Mouse (Mus musculus): ENCODE results near the gene Cenpv.
"Not testable (repeated sequence)": the region's sequence is repeated elsewhere in the genome, so short reads cannot be mapped to it uniquely, and the experiment has no call there.

Gene Cenpv

DNA sequence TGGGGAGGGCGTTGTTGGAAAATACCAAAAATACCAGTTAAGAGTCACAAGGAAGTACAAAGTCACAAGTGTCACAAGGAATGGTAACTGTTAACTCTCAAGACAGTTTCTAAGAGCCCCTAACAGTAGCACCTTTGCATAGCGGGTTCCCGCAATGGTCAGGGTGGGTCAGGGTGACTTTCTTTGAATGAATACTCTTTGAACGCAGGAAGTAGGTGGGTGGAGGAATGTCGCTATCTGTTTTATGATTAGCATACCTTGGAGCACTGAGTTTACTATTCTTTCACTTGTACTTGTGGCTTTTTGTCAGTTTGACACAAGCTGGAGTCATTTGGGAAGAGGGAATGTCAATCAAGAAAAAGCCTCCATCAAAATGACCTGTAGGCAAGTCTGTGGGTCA is 30.2 kb downstream of the Cenpv start:
- in situ Hi-C loops (cut with MboI, MseI) = not testable (repeated sequence)

DNA sequence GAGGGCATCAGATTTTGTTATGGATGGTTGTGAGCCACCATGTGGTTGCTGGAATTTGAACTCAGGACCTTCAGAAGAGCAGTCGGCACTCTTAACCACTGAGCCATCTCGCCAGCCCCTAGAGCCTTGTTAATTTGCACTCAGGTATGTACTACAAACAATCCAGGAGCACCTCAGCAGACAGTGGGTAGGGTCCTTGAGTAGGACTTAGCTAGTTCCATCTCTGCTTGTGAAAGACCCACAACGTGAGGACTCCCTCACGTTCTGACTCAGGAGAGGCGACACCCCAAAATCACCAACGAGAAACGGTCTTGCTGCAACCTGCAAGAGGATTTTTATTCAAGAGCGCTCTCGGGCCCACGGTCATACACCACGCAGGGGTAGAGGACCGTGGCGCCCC is 30.7 kb downstream of the Cenpv start:
- in situ Hi-C loops (cut with MboI, MseI) = not testable (repeated sequence)

DNA sequence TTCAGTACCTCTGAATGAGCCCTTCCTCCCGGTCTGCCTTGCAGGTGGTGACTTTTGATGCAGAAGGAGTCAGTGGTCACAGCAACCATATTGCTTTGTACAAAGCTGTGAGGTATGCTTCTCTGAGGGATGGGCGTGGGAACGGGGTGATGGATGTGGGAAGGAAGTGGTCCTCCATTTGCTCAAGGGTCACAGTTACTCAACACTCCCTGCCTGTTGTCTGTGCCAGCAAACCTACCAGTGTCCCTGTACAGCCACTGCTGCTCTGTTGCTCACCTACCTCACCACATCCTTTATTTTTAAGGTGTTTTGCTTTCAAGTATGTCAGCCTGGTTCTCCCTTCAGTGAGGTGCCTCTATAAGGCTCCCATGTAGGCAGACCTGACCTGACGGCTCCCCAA is 31.4 kb downstream of the Cenpv start:
- in situ Hi-C loops (cut with MboI, MseI) = no loop called here

DNA sequence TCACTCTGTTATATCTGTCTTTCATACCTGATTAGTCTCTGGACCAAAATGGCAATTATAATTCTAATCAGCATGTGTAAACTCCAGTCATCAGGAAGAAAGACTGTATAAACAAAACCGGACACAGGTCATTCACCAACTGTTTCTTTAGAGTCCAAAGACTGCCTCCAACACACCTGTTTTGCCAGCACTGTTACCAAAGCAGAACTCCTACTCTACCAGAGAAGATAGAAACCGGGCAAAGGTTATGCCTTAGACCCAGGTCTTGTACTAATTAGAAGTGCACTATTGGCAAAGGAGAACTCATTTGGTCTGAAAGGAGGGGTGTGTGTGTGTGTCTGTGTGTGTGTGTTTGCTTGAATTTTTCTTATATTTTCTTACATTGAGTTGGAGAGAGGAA is 38.5 kb downstream of the Cenpv start:
- in situ Hi-C loops (cut with MboI, MseI) = loop anchor here (5.0 kb wide), 1 partner anchor 82 kb away; no protein-coding TSS in a partner anchor

DNA sequence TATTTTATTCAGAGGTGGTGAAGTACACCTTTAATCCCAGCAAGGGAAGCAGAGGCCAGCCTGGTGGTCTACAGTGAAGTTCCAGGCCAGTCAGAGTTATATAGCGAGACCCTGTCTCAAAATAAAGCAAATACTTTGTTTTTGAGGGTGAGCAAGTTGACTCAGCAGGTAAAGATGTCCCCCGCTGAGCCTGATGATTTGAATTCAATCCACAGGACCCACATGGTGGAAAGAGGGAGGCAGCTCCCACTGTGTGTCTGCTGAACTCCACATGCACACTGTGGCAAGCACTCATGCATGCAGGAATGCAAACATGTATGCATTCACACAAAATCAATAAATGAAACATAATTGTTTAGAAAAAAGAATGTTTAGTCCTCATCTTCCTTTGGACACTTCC is 40.3 kb downstream of the Cenpv start:
- in situ Hi-C loops (cut with MboI, MseI) = no loop called here

DNA sequence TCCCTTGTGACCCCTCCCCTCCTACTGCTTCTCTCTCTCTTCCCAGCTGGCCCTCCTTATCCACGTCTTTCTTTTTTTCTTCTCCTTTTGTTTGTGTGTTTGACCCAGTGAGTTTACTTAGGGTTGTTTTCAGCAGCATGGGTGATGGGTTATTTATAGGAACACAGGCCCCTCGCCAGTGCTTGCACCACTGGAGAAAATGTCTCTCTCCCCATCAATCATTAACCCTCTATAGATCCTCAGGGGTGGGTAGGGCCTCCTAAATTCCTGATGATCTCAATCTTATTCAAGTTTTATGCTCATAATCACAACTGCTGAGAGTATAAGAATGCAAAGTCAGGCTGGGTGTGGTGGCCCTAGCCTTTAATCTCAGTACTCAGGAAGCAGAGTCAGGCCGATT is 41.9 kb downstream of the Cenpv start:
- in situ Hi-C loops (cut with MboI, MseI) = no loop called here

DNA sequence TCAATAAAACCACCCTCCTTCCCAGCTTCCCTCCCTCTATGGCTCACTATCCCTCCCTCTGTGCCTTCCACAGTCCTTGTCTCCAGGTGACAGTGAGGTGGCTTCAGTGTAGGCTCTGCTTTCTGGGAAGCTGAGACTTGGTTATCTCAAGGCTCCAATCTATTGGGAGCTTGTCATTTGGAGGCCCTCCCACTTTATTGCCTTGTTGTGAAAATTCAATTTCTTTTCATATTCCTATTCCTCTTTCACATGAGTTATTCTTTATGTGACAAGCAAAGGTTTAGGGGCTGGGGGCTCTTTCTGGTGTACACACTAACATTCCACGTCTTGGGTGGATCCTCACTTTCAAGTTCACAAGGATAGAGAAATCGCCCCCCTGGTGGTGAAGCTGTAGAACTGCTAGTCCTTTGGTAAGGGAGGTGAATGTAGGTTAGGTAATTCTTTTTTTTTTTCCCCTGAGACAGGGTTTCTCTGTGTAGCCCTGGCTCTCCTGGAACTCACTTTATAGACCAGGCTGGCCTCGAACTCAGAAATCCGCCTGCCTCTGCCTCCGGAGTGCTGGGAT is 42.8 kb downstream of the Cenpv start:
- in situ Hi-C loops (cut with MboI, MseI) = no loop called here

DNA sequence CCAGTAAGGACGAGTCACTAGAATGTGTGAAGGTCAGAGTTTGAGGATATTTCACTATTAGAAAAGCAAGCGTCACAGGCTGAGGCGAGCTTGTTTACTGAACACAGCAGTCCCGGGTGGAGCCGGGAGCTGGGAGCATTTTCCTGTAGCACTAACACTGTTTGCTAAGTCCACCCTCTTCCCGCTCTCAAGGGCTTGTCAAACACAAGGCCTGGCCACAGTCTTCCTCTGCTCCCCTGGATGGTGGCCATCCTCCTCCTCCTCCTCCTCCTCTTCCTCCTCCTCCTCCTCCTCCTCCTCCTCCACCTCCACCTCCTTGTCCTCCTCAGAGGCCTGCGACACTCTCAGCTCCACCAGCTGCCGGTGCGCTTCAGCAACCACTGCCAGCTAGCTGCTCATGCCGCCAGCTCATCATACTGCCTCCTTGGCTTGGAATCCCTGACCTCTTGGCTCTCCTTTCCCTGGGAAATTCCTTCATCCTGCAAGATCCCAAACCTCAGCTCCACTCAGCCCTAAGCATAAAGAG is 43.7 kb downstream of the Cenpv start:
- in situ Hi-C loops (cut with MboI, MseI) = no loop called here

DNA sequence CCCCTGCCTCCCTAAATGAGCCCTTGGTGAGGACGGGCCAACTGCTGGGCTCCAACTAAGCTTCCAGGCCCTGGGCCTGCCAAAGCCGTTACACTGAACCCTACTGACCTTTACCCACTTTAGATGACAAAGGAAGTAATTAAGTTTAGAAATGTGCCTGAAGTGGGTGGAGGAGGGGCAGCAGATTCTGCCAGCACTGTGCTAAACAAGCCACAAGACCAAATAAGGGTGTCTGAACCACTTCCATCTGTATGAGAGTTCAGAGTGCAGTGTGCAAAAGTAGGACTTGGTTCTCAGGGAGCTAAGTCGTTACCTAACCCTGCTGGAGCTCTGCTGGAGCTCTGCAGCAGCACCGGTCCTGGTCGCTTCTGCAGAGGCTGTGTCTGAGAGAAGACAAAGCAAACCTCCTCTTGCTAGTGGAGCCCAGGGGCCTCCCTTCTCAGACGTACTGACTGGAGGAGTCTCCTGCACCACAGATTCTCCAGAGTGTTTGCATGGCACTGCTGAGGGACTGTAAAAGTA is 44.2 kb downstream of the Cenpv start:
- in situ Hi-C loops (cut with MboI, MseI) = no loop called here

DNA sequence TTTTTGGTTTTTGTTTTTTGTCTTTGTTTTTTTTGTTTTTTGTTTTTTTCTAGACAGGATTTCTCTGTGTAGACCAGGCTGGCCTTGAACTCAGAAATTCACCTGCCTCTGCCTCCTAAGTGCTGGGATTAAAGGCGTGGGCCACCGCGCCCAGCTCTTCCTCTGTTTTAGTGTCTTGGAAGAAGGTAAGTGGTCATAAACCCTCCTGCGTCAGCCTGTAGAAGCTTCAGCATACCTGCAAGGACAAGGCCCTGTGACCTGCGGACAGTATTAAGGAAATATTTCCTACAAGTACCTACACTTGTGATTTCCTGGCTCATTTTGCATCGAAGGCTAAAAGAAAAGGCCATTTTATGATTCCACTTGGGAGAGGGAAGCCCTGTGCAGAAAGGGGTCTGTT is 45.4 kb downstream of the Cenpv start:
- in situ Hi-C loops (cut with MboI, MseI) = no loop called here

DNA sequence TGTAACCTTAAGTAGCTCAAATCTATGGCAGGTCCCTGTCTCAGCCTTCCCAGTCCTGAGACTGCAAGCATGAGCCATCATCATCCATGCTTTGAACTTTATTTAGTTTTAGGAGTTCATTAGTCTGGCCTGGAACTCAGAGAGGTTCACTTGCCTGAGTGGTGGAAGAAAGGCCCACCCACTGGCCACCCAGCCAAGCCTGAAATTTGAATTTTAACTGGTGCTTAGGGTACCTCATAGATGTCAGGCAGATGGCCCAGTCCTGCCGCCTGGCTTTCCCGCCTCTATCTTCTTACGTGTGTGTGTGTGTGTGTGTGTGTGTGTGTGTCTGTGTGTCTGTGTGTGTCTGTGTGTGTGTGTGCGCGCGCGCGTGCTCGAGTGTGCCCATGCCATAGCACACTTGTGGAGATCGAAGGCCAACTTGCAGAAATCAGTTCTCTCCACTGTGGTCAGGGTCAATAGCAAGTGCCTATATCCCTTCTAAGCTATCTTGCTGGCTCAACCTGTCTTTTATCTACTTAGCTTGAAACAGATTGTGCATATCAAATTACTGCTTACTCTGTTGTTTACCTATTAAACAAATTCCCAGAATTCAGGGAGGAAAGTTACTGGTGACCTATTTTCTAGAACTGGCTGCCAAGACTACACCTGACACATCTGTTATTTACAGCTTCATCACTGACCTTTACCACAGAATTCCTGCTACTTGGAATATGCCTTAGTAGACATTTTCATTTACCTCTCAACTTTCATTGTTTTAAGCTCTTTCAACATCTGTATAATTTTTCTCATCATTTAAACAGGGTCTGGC is 51.3 kb downstream of the Cenpv start:
- in situ Hi-C loops (cut with MboI, MseI) = no loop called here

DNA sequence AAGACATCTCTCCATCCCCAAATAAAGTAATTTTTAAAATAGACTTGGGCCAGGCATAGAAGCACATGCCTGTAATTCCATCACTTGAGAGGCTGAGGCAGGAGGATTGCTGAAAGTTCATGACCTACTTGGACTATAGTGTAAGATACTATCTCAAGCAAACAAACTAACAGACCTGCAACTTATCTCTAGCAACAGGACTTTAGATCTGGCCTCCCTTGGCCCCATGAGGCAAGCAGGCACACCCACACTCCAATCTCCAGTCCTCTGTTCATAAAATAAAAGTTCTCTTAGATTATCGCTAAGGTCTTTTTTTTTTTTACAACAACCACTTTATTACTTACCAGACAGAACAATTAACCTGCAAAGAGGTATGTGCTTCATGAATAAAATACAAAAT is 52.1 kb downstream of the Cenpv start:
- in situ Hi-C loops (cut with MboI, MseI) = no loop called here

DNA sequence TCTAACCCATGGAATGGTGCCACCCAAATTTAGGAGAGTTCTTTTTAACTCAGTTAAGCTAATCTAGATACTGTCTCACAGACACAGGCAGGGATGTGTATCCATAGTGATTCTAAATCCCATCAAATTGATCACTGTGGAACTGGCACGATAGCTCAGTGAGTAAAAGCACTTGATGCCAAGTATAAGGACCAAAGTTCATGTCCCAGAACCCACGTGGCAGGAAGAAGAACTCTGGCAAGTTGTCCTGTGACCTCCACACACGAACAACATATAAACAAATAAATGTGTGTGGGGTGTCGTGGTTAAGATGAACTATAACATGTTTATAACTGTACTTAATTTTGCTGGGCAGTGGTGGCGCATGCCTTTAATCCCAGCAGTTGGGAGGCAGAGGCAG is 59.5 kb downstream of the Cenpv start:
- in situ Hi-C loops (cut with MboI, MseI) = no loop called here

DNA sequence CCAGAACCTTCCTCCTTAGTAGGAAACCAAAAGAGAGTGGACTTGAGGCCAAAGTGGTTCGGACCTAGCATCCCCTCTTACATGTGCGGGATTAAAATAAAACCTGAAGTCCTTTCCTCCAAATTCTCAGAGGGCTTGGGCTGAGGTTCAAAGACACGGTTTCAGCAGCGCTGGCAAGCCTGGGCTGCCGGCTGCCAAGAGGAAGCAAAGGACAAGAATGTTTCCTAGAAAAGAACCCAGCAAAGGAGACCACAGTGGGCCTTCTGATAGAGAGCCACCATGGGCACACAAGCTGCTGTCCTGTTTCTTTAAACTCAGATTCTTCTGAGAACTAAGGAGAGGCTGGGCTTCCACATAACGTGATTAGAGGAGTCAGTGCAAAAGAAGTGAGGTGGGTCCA is 60.1 kb downstream of the Cenpv start:
- in situ Hi-C loops (cut with MboI, MseI) = no loop called here

DNA sequence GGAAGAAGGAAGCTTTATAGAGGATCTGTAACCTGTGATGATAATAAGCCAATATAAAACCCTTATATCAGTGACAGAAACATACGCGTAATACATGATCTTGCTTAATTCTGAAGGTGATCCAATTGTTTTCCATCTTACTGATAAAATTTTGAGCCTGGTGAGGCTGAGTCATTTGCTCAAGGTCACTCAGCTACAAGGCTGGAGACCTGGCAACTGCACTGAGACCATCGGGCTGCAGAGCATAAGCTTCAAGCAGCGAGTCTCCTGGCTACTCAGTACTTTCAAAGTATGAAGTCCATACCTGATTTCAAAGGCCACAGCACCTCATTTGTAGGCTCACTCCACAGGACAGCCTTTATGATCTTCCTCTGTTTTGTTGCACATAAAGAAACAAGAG is 62.9 kb downstream of the Cenpv start:
- in situ Hi-C loops (cut with MboI, MseI) = no loop called here

All from T-helper 1 cell (primary cell).